Mouse (Mus musculus): ENCODE measurements around the gene Robo3.

GRCm38 (mm10) chr9:37434932-37435331 is 1.9 kb upstream of the Robo3 start:
- TF ChIP-seq CTCF (IDR thresholded peaks at IDR 0.05; ENCODE audit: extremely low read depth, insufficient read depth, low read length), result no peak
- TF ChIP-seq POLR2A (IDR thresholded peaks at IDR 0.05; ENCODE audit: extremely low read depth, insufficient read depth, low read length), result no peak

All from cortical plate, adult 2 months (tissue).